Mouse (Mus musculus): ENCODE measurements around the gene Nbea. TPM values are rescaled to one million over a fixed set of nuclear protein-coding genes. Genes with fewer than 3 reads are reported as not detected.
"Not testable (repeated sequence)": the region's sequence is repeated elsewhere in the genome, so short reads cannot be mapped to it uniquely, and the experiment has no call there.

Nbea gene
- polyA plus RNA-seq, 1 experiment from 2014 or later = 22.5 TPM

DNA sequence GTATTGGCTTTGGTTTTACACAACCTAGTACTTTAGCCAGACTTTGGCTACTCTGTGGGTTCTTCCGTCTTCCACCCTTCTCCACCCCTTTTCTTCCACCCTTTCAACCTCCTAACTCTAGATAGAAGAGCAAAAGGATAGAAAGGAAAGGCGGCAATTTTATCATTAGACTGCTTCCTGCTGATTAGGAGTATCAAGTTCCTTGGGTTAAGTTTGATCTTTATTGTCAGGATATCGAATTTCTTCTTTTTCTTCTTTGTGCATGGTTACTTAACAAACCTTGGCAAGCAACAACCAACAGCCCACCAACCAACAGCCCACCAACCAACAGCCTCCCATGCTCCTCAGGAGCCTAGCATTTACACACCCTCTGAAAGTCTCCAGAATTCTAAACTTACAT is 165.0 kb downstream of the Nbea start:
- Histone ChIP-seq H3K36me3 (peaks cover 14% of the 10 kb centered on the region), H3K27me3 (no peaks in the 10 kb centered on the region), H3K4me3 (replicated peaks) (no peak overlapping the region), H3K9me3 (no peaks in the 10 kb centered on the region), H3K27ac (no peak overlapping the region), H3K4me2 (no peak overlapping the region), H3K4me1 (replicated peaks) (0 out of 2 replicates have a peak, but pooled peaks cover 6% of the 10 kb centered on the region), H3K9ac (replicated peaks) (no peak overlapping the region)
- no peak for ATAC-seq (ENCODE audit: insufficient number of reproducible peaks, insufficient read depth, low FRiP score, low TSS enrichment, low read depth)
- 81% methylated on average over 3 of the region's 3 CpGs for WGBS

DNA sequence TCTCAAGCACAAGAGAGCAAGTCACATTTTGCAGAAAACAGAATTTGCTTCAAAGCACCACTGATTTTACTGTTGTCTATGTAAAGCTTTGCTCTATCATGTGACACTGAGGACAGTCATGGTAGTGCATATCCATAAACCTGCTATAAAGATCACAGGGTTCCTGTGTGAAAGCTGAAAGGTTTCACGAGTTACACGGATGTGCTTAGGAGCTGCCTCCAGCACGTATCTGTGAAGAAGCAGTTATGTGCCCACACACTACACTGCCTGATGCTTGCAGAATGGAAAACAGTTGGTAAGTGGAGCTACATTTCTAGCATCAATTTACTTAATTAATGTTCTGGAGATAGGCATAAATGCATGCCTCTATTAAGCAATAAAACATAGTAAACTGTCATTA is 172.4 kb downstream of the Nbea start:
- WGBS = 67% methylated on average over 3 of the region's 3 CpGs
- no peaks in the 10 kb centered on the region for H3K9me3 ChIP-seq
- H3K9ac ChIP-seq (replicated peaks) = no peak overlapping the region
- H3K27ac ChIP-seq = no peak overlapping the region
- H3K4me3 ChIP-seq (replicated peaks) = no peak overlapping the region
- H3K27me3 ChIP-seq = no peaks in the 10 kb centered on the region
- H3K4me2 ChIP-seq = no peak overlapping the region
- peaks cover 15% of the 10 kb centered on the region for H3K36me3 ChIP-seq
- ATAC-seq (ENCODE audit: insufficient number of reproducible peaks, insufficient read depth, low FRiP score, low TSS enrichment, low read depth) = no peak
- 0 out of 2 replicates have a peak, but pooled peaks cover 6% of the 10 kb centered on the region for H3K4me1 ChIP-seq (replicated peaks)

DNA sequence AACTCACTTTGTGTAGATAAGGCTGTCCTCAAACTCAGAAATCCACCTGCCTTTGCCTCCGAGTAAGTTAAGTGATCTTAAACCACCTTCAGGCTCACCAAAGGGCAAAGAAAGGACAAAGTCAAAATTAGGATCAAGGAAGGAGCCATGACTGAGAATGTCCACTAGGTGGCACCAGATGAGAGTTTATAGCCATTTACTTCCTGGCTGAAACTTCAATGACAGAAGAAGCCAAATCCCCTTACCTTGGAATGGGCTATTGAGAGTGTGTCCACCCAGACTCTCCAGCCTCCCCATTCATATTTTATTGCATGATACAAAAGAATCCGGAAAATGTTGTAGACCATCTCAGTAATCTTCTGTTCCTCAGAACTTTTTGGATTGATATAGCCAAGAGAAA is 175.5 kb downstream of the Nbea start:
- Histone ChIP-seq H3K9me3 (no peaks in the 10 kb centered on the region), H3K9ac (replicated peaks) (no peak overlapping the region), H3K27ac (no peak overlapping the region), H3K4me1 (replicated peaks) (no peaks in the 10 kb centered on the region), H3K4me2 (no peak overlapping the region), H3K27me3 (no peaks in the 10 kb centered on the region), H3K36me3 (peaks cover 33% of the 10 kb centered on the region), H3K4me3 (replicated peaks) (no peak overlapping the region)
- WGBS = 19% methylated on average over 2 of the region's 2 CpGs
- no peak; the same call in 1 of the 2 replicates for ATAC-seq (ENCODE audit: insufficient number of reproducible peaks, insufficient read depth, low FRiP score, low TSS enrichment, low read depth)

DNA sequence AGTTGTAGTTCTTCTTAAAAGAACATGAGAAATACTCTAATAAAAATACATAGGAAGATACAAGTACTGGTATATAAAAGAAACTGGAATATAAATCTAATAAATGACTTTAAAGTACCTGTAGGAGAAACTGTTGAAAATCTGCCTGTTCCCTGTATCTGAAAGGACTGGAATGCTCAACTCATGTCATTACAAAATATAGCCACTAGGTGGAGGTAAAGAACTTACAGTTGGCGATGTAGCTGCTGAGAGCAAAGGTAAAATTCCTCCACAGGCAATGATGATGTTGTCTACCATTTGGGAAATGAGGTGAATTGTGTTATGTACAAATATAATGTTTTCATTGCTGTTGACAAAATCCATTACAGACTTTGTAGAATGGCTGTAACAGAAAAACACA is 183.2 kb downstream of the Nbea start:
- Histone ChIP-seq H3K4me1 (replicated peaks) (no peaks in the 10 kb centered on the region), H3K27ac (no peak overlapping the region), H3K4me2 (no peak overlapping the region), H3K36me3 (peaks cover 25% of the 10 kb centered on the region), H3K27me3 (no peaks in the 10 kb centered on the region), H3K9me3 (no peaks in the 10 kb centered on the region), H3K9ac (replicated peaks) (no peak overlapping the region), H3K4me3 (replicated peaks) (no peak overlapping the region)
- WGBS = 4% methylated on average over 1 of the region's 1 CpGs
- no peak for ATAC-seq (ENCODE audit: insufficient number of reproducible peaks, insufficient read depth, low FRiP score, low TSS enrichment, low read depth)

DNA sequence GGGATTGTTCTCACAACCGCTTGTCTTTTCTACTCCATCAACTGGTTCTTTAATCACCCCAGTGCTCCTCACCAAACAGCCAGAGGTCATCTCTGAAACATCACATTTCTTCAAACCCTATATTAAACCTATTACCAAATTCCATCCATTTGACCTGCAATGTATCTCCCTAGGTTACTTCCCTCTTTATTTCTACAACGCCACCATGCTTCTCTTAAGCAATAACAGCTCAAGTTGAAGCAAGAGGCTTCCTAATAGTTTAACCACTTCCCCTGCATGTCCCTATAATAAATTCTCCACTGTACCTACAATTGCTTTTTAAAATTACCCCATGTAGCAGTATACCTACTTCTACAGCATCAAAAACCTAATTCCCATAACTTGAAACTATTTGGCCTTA is 205.1 kb downstream of the Nbea start:
- Histone ChIP-seq H3K9ac (replicated peaks) (no peak overlapping the region), H3K4me1 (replicated peaks) (no peaks in the 10 kb centered on the region), H3K27me3 (no peaks in the 10 kb centered on the region), H3K9me3 (0 out of 2 replicates have a peak, but pooled peaks cover 3% of the 10 kb centered on the region), H3K4me3 (replicated peaks) (no peak overlapping the region), H3K4me2 (no peak overlapping the region), H3K27ac (no peak overlapping the region), H3K36me3 (peaks cover 24% of the 10 kb centered on the region)
- WGBS = 97% methylated on average over 2 of the region's 2 CpGs
- no peak for ATAC-seq (ENCODE audit: insufficient number of reproducible peaks, insufficient read depth, low FRiP score, low TSS enrichment, low read depth)

DNA sequence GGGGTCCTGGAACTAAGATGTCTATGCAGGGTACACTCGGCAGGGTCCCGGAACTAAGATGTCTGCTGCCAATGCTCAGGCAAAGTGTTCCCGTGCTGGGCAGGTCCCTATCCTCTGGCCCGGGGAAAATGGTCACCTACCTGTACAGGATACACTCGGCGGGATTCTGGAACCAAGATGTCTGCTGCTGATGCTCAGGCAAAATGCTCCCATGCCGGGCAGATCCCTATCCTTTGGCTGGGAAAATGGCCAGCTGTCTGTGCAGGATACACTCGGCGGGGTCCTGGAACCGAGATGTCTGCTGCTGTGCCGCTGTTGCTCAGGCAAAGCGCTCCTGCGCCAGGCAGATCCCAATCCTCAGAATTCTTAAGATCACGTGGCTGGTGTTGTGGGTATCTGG is 206.5 kb downstream of the Nbea start:
- not testable (repeated sequence) for H3K27ac ChIP-seq; H3K9me3 ChIP-seq; H3K9ac ChIP-seq (replicated peaks); H3K4me3 ChIP-seq (replicated peaks); H3K27me3 ChIP-seq; ATAC-seq (ENCODE audit: insufficient number of reproducible peaks, insufficient read depth, low FRiP score, low TSS enrichment, low read depth); H3K4me2 ChIP-seq; H3K4me1 ChIP-seq (replicated peaks)
- 95% methylated on average over 14 of the region's 14 CpGs for WGBS
- peaks cover 12% of the 10 kb centered on the region for H3K36me3 ChIP-seq

DNA sequence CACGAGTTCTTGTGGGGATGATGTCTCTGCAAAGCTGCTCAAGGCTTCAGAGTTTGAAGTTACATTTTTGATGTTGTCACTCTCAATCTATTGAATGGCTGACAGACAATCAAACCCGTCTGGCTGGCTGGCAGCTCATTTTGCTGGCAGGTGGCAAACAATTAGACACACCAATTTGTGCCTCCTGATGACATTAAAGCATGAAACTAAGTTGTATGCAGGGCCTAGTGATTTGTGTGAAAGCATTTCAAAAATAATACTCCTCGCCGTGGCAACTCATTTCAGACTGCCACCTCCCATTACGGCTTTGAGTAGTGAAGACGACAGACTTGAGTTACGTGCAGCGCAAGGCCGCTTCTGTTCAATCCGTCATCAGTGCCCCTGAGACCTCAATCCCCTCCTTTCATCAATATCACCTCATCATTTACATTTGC is 217.8 kb downstream of the Nbea start:
- Histone ChIP-seq H3K9ac (replicated peaks) (no peak overlapping the region), H3K9me3 (no peaks in the 10 kb centered on the region), H3K27me3 (no peaks in the 10 kb centered on the region), H3K4me3 (replicated peaks) (no peak overlapping the region), H3K27ac (no peak overlapping the region), H3K4me2 (no peak overlapping the region), H3K4me1 (replicated peaks) (no peaks in the 10 kb centered on the region), H3K36me3 (peaks cover 6% of the 10 kb centered on the region)
- ATAC-seq (ENCODE audit: insufficient number of reproducible peaks, insufficient read depth, low FRiP score, low TSS enrichment, low read depth) = no peak
- 66% methylated on average over 10 of the region's 10 CpGs for WGBS

DNA sequence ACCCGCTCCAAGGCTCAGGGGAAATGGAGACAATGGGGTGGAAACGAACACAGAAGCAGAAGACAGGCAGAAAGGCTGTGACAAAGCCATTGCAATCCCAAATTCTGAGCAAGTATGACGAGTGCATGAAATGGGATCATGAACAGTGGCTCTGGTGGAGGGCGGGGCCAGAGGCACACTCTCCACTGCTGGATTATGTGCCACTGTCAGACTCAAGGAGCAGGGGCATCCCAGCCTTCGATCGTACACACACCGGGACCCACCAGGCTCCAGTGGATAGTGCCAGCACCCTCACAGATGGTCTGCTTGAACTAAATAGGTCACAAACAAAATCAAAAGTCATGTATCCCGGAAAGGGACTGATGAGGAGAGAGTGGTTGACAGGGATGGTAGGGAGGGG is 220.5 kb downstream of the Nbea start:
- Histone ChIP-seq H3K4me3 (replicated peaks) (no peak overlapping the region), H3K9me3 (no peaks in the 10 kb centered on the region), H3K9ac (replicated peaks) (no peak overlapping the region), H3K4me1 (replicated peaks) (no peaks in the 10 kb centered on the region), H3K4me2 (no peak overlapping the region), H3K27ac (no peak overlapping the region), H3K36me3 (peaks cover 12% of the 10 kb centered on the region), H3K27me3 (no peaks in the 10 kb centered on the region)
- WGBS = 93% methylated on average over 8 of the region's 8 CpGs
- no peak for ATAC-seq (ENCODE audit: insufficient number of reproducible peaks, insufficient read depth, low FRiP score, low TSS enrichment, low read depth)

DNA sequence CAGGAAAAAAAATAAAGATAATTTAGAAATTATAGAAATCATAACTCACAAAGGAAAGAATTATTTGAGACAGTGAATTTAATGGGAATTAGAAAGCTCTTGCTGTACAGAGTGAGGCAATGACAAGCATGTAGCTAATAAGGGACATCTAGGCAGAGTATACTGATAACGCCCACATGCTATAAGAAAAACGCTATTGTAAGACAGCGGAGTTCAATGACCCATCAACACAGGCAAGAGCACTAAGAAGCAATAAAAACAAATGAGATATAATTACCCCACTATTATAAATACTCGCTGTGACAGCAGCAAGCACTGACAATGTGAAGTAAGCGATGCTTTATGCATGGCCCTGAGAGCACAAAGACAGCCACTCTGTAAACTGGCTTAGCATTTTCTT is 233.5 kb downstream of the Nbea start:
- Histone ChIP-seq H3K36me3 (peaks cover 9% of the 10 kb centered on the region), H3K9me3 (no peaks in the 10 kb centered on the region), H3K27ac (no peak overlapping the region), H3K4me2 (no peak overlapping the region), H3K9ac (replicated peaks) (no peak overlapping the region), H3K27me3 (no peaks in the 10 kb centered on the region), H3K4me3 (replicated peaks) (no peak overlapping the region), H3K4me1 (replicated peaks) (no peaks in the 10 kb centered on the region)
- ATAC-seq (ENCODE audit: insufficient number of reproducible peaks, insufficient read depth, low FRiP score, low TSS enrichment, low read depth) = no peak
- WGBS = 80% methylated on average over 5 of the region's 5 CpGs

DNA sequence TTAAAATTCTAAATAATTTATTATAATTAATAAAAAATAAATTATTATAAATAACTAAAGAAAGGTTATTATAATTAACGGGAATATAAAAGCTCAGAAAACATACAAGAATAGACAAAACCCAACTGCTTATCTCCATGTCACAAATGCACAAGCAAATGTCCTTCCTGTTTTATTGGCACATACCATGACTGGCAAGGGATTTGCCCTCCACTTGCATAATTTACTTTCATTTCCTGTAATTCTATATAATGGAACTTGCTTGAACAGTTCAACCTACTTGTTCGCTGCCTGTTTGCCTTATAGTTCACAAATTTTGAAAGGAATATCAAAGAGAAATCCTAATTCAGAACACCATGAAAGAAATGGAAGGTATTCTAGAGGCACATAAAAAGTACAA is 234.4 kb downstream of the Nbea start:
- H3K4me3 ChIP-seq (replicated peaks) = no peak overlapping the region
- no peak overlapping the region for H3K4me2 ChIP-seq
- H3K9ac ChIP-seq (replicated peaks) = no peak overlapping the region
- no peaks in the 10 kb centered on the region for H3K27me3 ChIP-seq
- no peaks in the 10 kb centered on the region for H3K9me3 ChIP-seq
- H3K4me1 ChIP-seq (replicated peaks) = no peaks in the 10 kb centered on the region
- no peak for ATAC-seq (ENCODE audit: insufficient number of reproducible peaks, insufficient read depth, low FRiP score, low TSS enrichment, low read depth)
- peaks cover 9% of the 10 kb centered on the region for H3K36me3 ChIP-seq
- no peak overlapping the region for H3K27ac ChIP-seq
- 93% methylated on average over 2 of the region's 2 CpGs for WGBS

DNA sequence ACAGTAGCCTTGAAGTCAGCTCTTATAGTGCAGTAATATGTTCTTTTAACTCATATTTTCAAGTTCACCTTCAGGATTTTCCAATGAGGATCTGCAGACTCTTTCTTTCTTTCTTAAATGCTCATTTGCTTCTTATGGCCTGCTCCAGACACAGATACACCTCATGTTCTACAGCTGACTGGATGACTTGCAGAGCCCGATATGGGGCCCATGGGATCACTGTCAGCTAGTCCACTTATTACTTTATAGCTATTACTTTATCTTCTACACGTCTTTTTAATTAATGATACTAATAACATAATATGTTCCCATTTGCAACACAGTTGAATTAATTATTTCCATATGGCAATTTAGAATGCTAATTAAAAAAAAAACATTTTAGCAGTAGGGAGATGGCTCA is 256.2 kb downstream of the Nbea start:
- no peaks in the 10 kb centered on the region for H3K9me3 ChIP-seq
- no peak overlapping the region for H3K27ac ChIP-seq
- H3K36me3 ChIP-seq = peaks cover 17% of the 10 kb centered on the region
- no peak for ATAC-seq (ENCODE audit: insufficient number of reproducible peaks, insufficient read depth, low FRiP score, low TSS enrichment, low read depth)
- H3K4me1 ChIP-seq (replicated peaks) = no peaks in the 10 kb centered on the region
- 67% methylated on average over 2 of the region's 2 CpGs for WGBS
- H3K27me3 ChIP-seq = no peaks in the 10 kb centered on the region
- no peak overlapping the region for H3K4me3 ChIP-seq (replicated peaks)
- H3K9ac ChIP-seq (replicated peaks) = no peak overlapping the region
- H3K4me2 ChIP-seq = no peak overlapping the region

DNA sequence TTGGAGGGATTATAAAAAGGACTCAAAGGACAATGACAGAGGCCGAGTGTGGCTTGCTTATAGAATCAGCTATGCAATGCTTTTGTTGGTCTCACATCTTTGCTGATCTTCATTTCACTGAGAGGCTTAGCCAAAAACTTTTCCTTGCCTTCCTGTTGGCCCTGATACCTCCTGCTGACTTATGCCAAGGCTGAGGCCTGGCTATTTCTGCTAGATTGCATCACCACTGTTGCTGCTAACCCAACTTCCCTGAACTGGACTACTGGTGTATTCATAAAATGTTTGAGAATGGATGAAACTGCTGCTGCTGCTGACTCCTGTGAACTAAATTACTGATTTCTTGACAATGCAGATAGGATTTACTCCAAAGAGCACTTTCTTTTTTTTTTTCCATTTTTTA is 274.2 kb downstream of the Nbea start:
- no peaks in the 10 kb centered on the region for H3K36me3 ChIP-seq
- no peak for ATAC-seq (ENCODE audit: insufficient number of reproducible peaks, insufficient read depth, low FRiP score, low TSS enrichment, low read depth)

More for the DNA sequence above, 274.2 kb downstream of the Nbea start:
- H3K27ac ChIP-seq = no peak overlapping the region
- H3K4me1 ChIP-seq (replicated peaks) = no peaks in the 10 kb centered on the region
- H3K9ac ChIP-seq (replicated peaks) = no peak overlapping the region
- no peaks in the 10 kb centered on the region for H3K9me3 ChIP-seq
- no peak overlapping the region for H3K4me2 ChIP-seq
- no peaks in the 10 kb centered on the region for H3K27me3 ChIP-seq
- no peak overlapping the region for H3K4me3 ChIP-seq (replicated peaks)
- WGBS = 68% methylated on average over 1 of the region's 1 CpGs
